Mouse (Mus musculus): Measurements from ENCODE around the gene Fastkd3. TPM values are rescaled to one million over a fixed set of nuclear protein-coding genes. Genes with fewer than 3 reads are reported as not detected.

Fastkd3 gene
- total RNA-seq (2012; rRNA removed): 17.8 and 25.1 TPM in 2 replicates
- 46.6 and 48.3 TPM in 2 replicates for total RNA-seq (2014; rRNA removed)
- 34.1 and 37.6 TPM in 2 replicates for polyA plus RNA-seq (2012; ENCODE audit: insufficient read length, low read depth)

DNA sequence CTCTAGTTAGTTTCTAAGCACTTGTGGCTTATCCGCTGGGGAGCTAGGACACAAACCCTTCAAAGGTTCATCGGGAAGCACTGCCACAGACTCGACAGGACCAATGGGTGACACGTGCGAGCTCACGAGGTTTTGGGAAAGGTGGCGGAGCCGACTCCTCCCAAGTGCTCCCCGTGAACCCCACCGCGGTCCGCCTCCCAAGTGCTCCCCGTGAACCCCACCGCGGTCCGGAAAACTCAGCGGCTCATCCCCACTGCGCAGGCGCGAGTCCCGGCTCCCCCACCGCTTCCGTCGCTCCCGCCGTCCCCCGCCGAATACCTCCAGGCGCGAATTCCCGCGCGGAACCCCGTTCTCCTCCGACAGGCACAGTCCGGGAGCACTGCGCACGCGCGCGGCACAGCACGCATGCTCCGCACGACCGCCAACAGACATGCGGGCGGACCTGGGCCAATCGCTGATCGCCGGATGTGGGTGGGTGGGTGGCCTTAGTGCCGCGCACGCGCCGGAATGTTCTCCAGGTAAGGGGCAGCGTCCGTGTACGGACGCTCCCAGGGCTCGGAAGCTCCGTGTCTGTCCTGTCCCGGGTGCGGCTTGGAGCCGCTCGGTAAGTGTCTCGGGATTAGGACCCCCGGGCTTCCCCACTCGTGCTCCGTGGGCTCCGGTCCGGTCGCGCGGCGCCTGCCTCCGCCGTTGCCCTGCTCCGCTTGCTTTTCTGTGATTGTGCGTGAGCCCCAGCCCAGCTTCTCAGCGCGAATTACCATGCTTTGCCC, at the start of gene Fastkd3, which contains the start of gene Mtrr:
Gene Fastkd3, plus strand, starts transcription at position 488 of the 770 bp plus-strand sequence.
Gene Mtrr, minus strand, starts transcription at position 403 of the 770 bp plus-strand sequence.
- dilution Hi-C loops (cut with MboI; ENCODE audit: extremely low pct_ligation_motif_present, extremely low pct_unique_long_range_greater_than_20kb, low sequenced_read_pairs): no loop called here
- Histone ChIP-seq H3K4me2 (ENCODE audit: insufficient read depth, low read depth, poor library complexity, severe bottlenecking) (peak within 1 kb of the TSS; percentile 51), H3K27me3 (replicated peaks) (no peaks in the 10 kb centered on the region), H3K4me3 (replicated peaks in 1 of 3; ENCODE audit: low read depth in 2 of 3, low read length in 2 of 3, poor library complexity in 1 of 3) (peak within 1 kb of the TSS; percentile 65 to 95 (median 90)), H3K36me3 (replicated peaks in 1 of 2; ENCODE audit: control insufficient read depth in 1 of 2, insufficient read depth in 1 of 2, low read length in 1 of 2) (peaks cover 51 to 69% of the 10 kb centered on the region in 2 experiments), H3K9me3 (replicated peaks; ENCODE audit: low read length) (no peaks in the 10 kb centered on the region), H3K9ac (ENCODE audit: insufficient read depth, low read depth) (peak within 1 kb of the TSS; percentile 78), H3K4me1 (ENCODE audit: control insufficient read depth in 1 of 2, insufficient read depth in 2 of 2) (peaks cover 3 to 39% of the 10 kb centered on the region in 2 experiments; a peak in 3 of 4 replicates), H3K27ac (ENCODE audit: insufficient read depth, low read depth) (0 out of 2 replicates have a peak within 1 kb of the TSS, but pooled peaks have one; percentile 2), H3K79me2 (replicated peaks; ENCODE audit: control insufficient read depth, extremely low read depth, insufficient read depth, poor library complexity, severe bottlenecking) (peaks cover 38% of the 10 kb centered on the region)
- in situ Hi-C loops (cut with MboI; ENCODE audit: low pct_ligation_motif_present, low pct_unique_long_range_greater_than_20kb, low sequenced_read_pairs): loop anchor here (10.0 to 25.0 kb wide), 2 partner anchors 873 to 1230 kb away; partner anchors contain the start of gene Med10
- peak; percentile 93 for DNase-seq (ENCODE audit: extremely low read depth)
- TF ChIP-seq UBTF (IDR thresholded peaks at IDR 0.05; ENCODE audit: low read depth, low read length) (no peak), NRF1 (IDR thresholded peaks at IDR 0.05; ENCODE audit: low read depth, low read length) (peak; percentile 92), GABPA (IDR thresholded peaks at IDR 0.05; ENCODE audit: insufficient replicate concordance, low read depth, low read length) (no peak), E2F4 (IDR thresholded peaks at IDR 0.05; ENCODE audit: insufficient replicate concordance, low read depth, low read length) (peak; percentile 85; the same call in 1 of the 2 replicates), CTCF (conservative IDR thresholded peaks at IDR 0.05 in 1 of 2, IDR thresholded peaks at IDR 0.05 in 1 of 2; ENCODE audit: low read depth in 2 of 2, low read length in 2 of 2) (no peak), MXI1 (IDR thresholded peaks at IDR 0.05; ENCODE audit: low read depth, low read length) (peak; percentile 83), ZMIZ1 (IDR thresholded peaks at IDR 0.05; ENCODE audit: low read depth, low read length) (peak; percentile 38; the same call in 1 of the 2 replicates), JUN (IDR thresholded peaks at IDR 0.05; ENCODE audit: insufficient read depth, low read depth, low read length) (no peak), USF1 (IDR thresholded peaks at IDR 0.05; ENCODE audit: low read depth, low read length) (peak; percentile 47), SMC3 (IDR thresholded peaks at IDR 0.05; ENCODE audit: low read depth, low read length) (no peak), KAT2A (IDR thresholded peaks at IDR 0.05; ENCODE audit: insufficient replicate concordance, low read length) (peak; percentile 66; the same call in 1 of the 2 replicates), RCOR1 (conservative IDR thresholded peaks at IDR 0.05; ENCODE audit: low read depth, low read length) (0 out of 2 replicates have a peak, but pooled peaks have one; percentile 63), ZC3H11A (IDR thresholded peaks at IDR 0.05; ENCODE audit: low read depth, low read length) (no peak), TCF12 (IDR thresholded peaks at IDR 0.05; ENCODE audit: low read depth, low read length) (peak; percentile 81), CHD2 (IDR thresholded peaks at IDR 0.05; ENCODE audit: low read length) (peak; percentile 68), RAD21 (IDR thresholded peaks at IDR 0.05; ENCODE audit: low read depth, low read length) (no peak), BHLHE40 (IDR thresholded peaks at IDR 0.05; ENCODE audit: low read depth, low read length) (peak; percentile 66), JUND (conservative IDR thresholded peaks at IDR 0.05; ENCODE audit: low read depth, low read length) (no peak), ELF1 (IDR thresholded peaks at IDR 0.05; ENCODE audit: low read depth, low read length) (peak; percentile 76), MEF2A (IDR thresholded peaks at IDR 0.05; ENCODE audit: borderline replicate concordance, low read depth, low read length) (peak; percentile 52; the same call in 1 of the 2 replicates), MAZ (IDR thresholded peaks at IDR 0.05; ENCODE audit: low read depth, low read length) (0 out of 2 replicates have a peak, but pooled peaks have one; percentile 74), MAFK (IDR thresholded peaks at IDR 0.05; ENCODE audit: insufficient replicate concordance, low read length) (no peak), ZNF384 (IDR thresholded peaks at IDR 0.05; ENCODE audit: low read depth, low read length) (no peak), IRF4 (IDR thresholded peaks at IDR 0.05; ENCODE audit: low read depth, low read length) (no peak; the same call in 1 of the 2 replicates), USF2 (conservative IDR thresholded peaks at IDR 0.05; ENCODE audit: low read depth, low read length) (no peak), SIN3A (IDR thresholded peaks at IDR 0.05; ENCODE audit: low read length) (peak; percentile 82), EP300 (IDR thresholded peaks at IDR 0.05; ENCODE audit: low read length) (no peak), MAX (IDR thresholded peaks at IDR 0.05; ENCODE audit: low read length) (peak; percentile 90), CHD1 (IDR thresholded peaks at IDR 0.05; ENCODE audit: low read depth, low read length) (no peak), ETS1 (conservative IDR thresholded peaks at IDR 0.05; ENCODE audit: low read depth, low read length) (no peak), HCFC1 (IDR thresholded peaks at IDR 0.05; ENCODE audit: low read depth, low read length) (peak; percentile 78), POLR2A (IDR thresholded peaks at IDR 0.05; ENCODE audit: low read depth, low read length) (peak; percentile 96), MYC (IDR thresholded peaks at IDR 0.05; ENCODE audit: low read depth, low read length) (peak; percentile 89), POLR2AphosphoS2 (IDR thresholded peaks at IDR 0.05; ENCODE audit: low read depth, low read length) (peak; percentile 57; the same call in 1 of the 2 replicates), PAX5 (IDR thresholded peaks at IDR 0.05; ENCODE audit: low read length) (no peak), TBP (conservative IDR thresholded peaks at IDR 0.05; ENCODE audit: low read depth, low read length) (0 out of 2 replicates have a peak, but pooled peaks have one; percentile 30), NELFE (IDR thresholded peaks at IDR 0.05; ENCODE audit: low read depth, low read length) (peak; percentile 91)
